Mouse (Mus musculus): ENCODE results near the gene Mmd2. TPM values are rescaled to one million over a fixed set of nuclear protein-coding genes. Genes with fewer than 3 reads are reported as not detected.

The Mmd2 gene
- polyA plus RNA-seq (2014; fragmentation: Nextera tagmentation; extraction: Ambion mirVana), result 2.0 and 2.6 TPM in 2 replicates

- WGBS, result 3% methylated on average over 38 of the region's 42 CpGs
- H3K27me3 ChIP-seq (ENCODE audit: control insufficient read depth, insufficient read depth, low read length), result no peaks in the 10 kb centered on the region
- no peaks in the 10 kb centered on the region for H3K4me1 ChIP-seq (ENCODE audit: control insufficient read depth, insufficient read depth, low read length)
- peak within 1 kb of the TSS; percentile 70 for H3K4me2 ChIP-seq (replicated peaks; ENCODE audit: low read depth, low read length)
- no peaks in the 10 kb centered on the region for H3K36me3 ChIP-seq (ENCODE audit: control insufficient read depth, insufficient read depth, low read length)
- peak within 1 kb of the TSS; percentile 22; the same call in 1 of the 2 replicates for H3K9ac ChIP-seq (replicated peaks; ENCODE audit: low read depth, low read length)
- H3K4me3 ChIP-seq (ENCODE audit: low read depth, low read length), result peak within 1 kb of the TSS; percentile 35
- H3K9me3 ChIP-seq (ENCODE audit: control insufficient read depth, low read depth, low read length), result no peaks in the 10 kb centered on the region
- ATAC-seq (ENCODE audit: insufficient number of reproducible peaks, insufficient read depth, low FRiP score, low read depth), result peak; percentile 56
- H3K27ac ChIP-seq (ENCODE audit: low read length), result no peak within 1 kb of the TSS
Measured at GRCm38 (mm10) chr5:142608259-142608988, at the start of gene Mmd2. TSS of gene Mmd2 (minus strand) at chr5:142608800.

GRCm38 (mm10) chr5:142652266-142652665 is 43.7 kb upstream of the Mmd2 start:
- Histone ChIP-seq H3K9me3 (ENCODE audit: control insufficient read depth, low read depth, low read length) (no peaks in the 10 kb centered on the region), H3K4me3 (ENCODE audit: low read depth, low read length) (no peak overlapping the region), H3K4me2 (replicated peaks; ENCODE audit: low read depth, low read length) (no peak overlapping the region), H3K36me3 (ENCODE audit: control insufficient read depth, insufficient read depth, low read length) (peaks cover 20% of the 10 kb centered on the region), H3K27ac (ENCODE audit: low read length) (no peak overlapping the region), H3K9ac (replicated peaks; ENCODE audit: low read depth, low read length) (no peak overlapping the region), H3K4me1 (ENCODE audit: control insufficient read depth, insufficient read depth, low read length) (peaks cover 5% of the 10 kb centered on the region; the same call in 1 of the 2 replicates), H3K27me3 (ENCODE audit: control insufficient read depth, insufficient read depth, low read length) (no peaks in the 10 kb centered on the region)
- no peak for ATAC-seq (ENCODE audit: insufficient number of reproducible peaks, insufficient read depth, low FRiP score, low read depth)
- 79% methylated on average over 4 of the region's 4 CpGs for WGBS

- 58% methylated on average over 6 of the region's 6 CpGs for WGBS
- H3K4me1 ChIP-seq (ENCODE audit: control insufficient read depth, insufficient read depth, low read length), result peaks cover 5% of the 10 kb centered on the region; the same call in 1 of the 2 replicates
- ATAC-seq (ENCODE audit: insufficient number of reproducible peaks, insufficient read depth, low FRiP score, low read depth), result peak; percentile 68
Measured at GRCm38 (mm10) chr5:142650794-142651497, 42.3 kb upstream of the Mmd2 start.

GRCm38 (mm10) chr5:142650390-142650789 is 41.8 kb upstream of the Mmd2 start:
- no peak overlapping the region for H3K27ac ChIP-seq (ENCODE audit: low read length)

More at GRCm38 (mm10) chr5:142650794-142651497, 42.3 kb upstream of the Mmd2 start:
- no peaks in the 10 kb centered on the region for H3K27me3 ChIP-seq (ENCODE audit: control insufficient read depth, insufficient read depth, low read length)
- H3K36me3 ChIP-seq (ENCODE audit: control insufficient read depth, insufficient read depth, low read length), result peaks cover 13% of the 10 kb centered on the region
- no peaks in the 10 kb centered on the region for H3K9me3 ChIP-seq (ENCODE audit: control insufficient read depth, low read depth, low read length)
- H3K27ac ChIP-seq (ENCODE audit: low read length), result no peak overlapping the region
- no peak overlapping the region for H3K4me2 ChIP-seq (replicated peaks; ENCODE audit: low read depth, low read length)
- no peak overlapping the region for H3K4me3 ChIP-seq (ENCODE audit: low read depth, low read length)
- H3K9ac ChIP-seq (replicated peaks; ENCODE audit: low read depth, low read length), result no peak overlapping the region

GRCm38 (mm10) chr5:142649460-142650050 is 41.0 kb upstream of the Mmd2 start:
- Histone ChIP-seq H3K27ac (ENCODE audit: low read length) (no peak overlapping the region), H3K9me3 (ENCODE audit: control insufficient read depth, low read depth, low read length) (no peaks in the 10 kb centered on the region), H3K4me2 (replicated peaks; ENCODE audit: low read depth, low read length) (no peak overlapping the region), H3K4me1 (ENCODE audit: control insufficient read depth, insufficient read depth, low read length) (peaks cover 5% of the 10 kb centered on the region; the same call in 1 of the 2 replicates), H3K36me3 (ENCODE audit: control insufficient read depth, insufficient read depth, low read length) (peaks cover 5% of the 10 kb centered on the region; the same call in 1 of the 2 replicates), H3K27me3 (ENCODE audit: control insufficient read depth, insufficient read depth, low read length) (no peaks in the 10 kb centered on the region), H3K4me3 (ENCODE audit: low read depth, low read length) (no peak overlapping the region), H3K9ac (replicated peaks; ENCODE audit: low read depth, low read length) (no peak overlapping the region)
- WGBS, result 87% methylated on average over 4 of the region's 4 CpGs
- ATAC-seq (ENCODE audit: insufficient number of reproducible peaks, insufficient read depth, low FRiP score, low read depth), result no peak

More at GRCm38 (mm10) chr5:142650390-142650789, 41.8 kb upstream of the Mmd2 start:
- Histone ChIP-seq H3K4me2 (replicated peaks; ENCODE audit: low read depth, low read length) (no peak overlapping the region), H3K27me3 (ENCODE audit: control insufficient read depth, insufficient read depth, low read length) (no peaks in the 10 kb centered on the region), H3K4me3 (ENCODE audit: low read depth, low read length) (no peak overlapping the region), H3K4me1 (ENCODE audit: control insufficient read depth, insufficient read depth, low read length) (peaks cover 5% of the 10 kb centered on the region; the same call in 1 of the 2 replicates), H3K36me3 (ENCODE audit: control insufficient read depth, insufficient read depth, low read length) (peaks cover 9% of the 10 kb centered on the region), H3K9me3 (ENCODE audit: control insufficient read depth, low read depth, low read length) (no peaks in the 10 kb centered on the region), H3K9ac (replicated peaks; ENCODE audit: low read depth, low read length) (no peak overlapping the region)
- WGBS, result 46% methylated on average over 3 of the region's 3 CpGs
- no peak for ATAC-seq (ENCODE audit: insufficient number of reproducible peaks, insufficient read depth, low FRiP score, low read depth)

GRCm38 (mm10) chr5:142648162-142648561 is 39.6 kb upstream of the Mmd2 start:
- Histone ChIP-seq H3K4me2 (replicated peaks; ENCODE audit: low read depth, low read length) (no peak overlapping the region), H3K4me1 (ENCODE audit: control insufficient read depth, insufficient read depth, low read length) (peaks cover 5% of the 10 kb centered on the region; the same call in 1 of the 2 replicates), H3K27me3 (ENCODE audit: control insufficient read depth, insufficient read depth, low read length) (no peaks in the 10 kb centered on the region), H3K9me3 (ENCODE audit: control insufficient read depth, low read depth, low read length) (no peaks in the 10 kb centered on the region), H3K36me3 (ENCODE audit: control insufficient read depth, insufficient read depth, low read length) (peaks cover 5% of the 10 kb centered on the region; the same call in 1 of the 2 replicates), H3K27ac (ENCODE audit: low read length) (no peak overlapping the region), H3K4me3 (ENCODE audit: low read depth, low read length) (no peak overlapping the region), H3K9ac (replicated peaks; ENCODE audit: low read depth, low read length) (no peak overlapping the region)
- WGBS, result 81% methylated on average over 7 of the region's 7 CpGs
- no peak for ATAC-seq (ENCODE audit: insufficient number of reproducible peaks, insufficient read depth, low FRiP score, low read depth)

- Histone ChIP-seq H3K9ac (replicated peaks; ENCODE audit: low read depth, low read length) (no peak overlapping the region), H3K4me3 (ENCODE audit: low read depth, low read length) (no peak overlapping the region), H3K36me3 (ENCODE audit: control insufficient read depth, insufficient read depth, low read length) (peaks cover 16% of the 10 kb centered on the region), H3K27ac (ENCODE audit: low read length) (no peak overlapping the region), H3K4me1 (ENCODE audit: control insufficient read depth, insufficient read depth, low read length) (no peaks in the 10 kb centered on the region), H3K27me3 (ENCODE audit: control insufficient read depth, insufficient read depth, low read length) (no peaks in the 10 kb centered on the region), H3K9me3 (ENCODE audit: control insufficient read depth, low read depth, low read length) (no peaks in the 10 kb centered on the region), H3K4me2 (replicated peaks; ENCODE audit: low read depth, low read length) (no peak overlapping the region)
- WGBS, result 82% methylated on average over 6 of the region's 6 CpGs
- no peak for ATAC-seq (ENCODE audit: insufficient number of reproducible peaks, insufficient read depth, low FRiP score, low read depth)
Measured at GRCm38 (mm10) chr5:142641331-142642051, 32.9 kb upstream of the Mmd2 start.

GRCm38 (mm10) chr5:142640088-142640487 is 31.5 kb upstream of the Mmd2 start:
- Histone ChIP-seq H3K4me1 (ENCODE audit: control insufficient read depth, insufficient read depth, low read length) (no peaks in the 10 kb centered on the region), H3K36me3 (ENCODE audit: control insufficient read depth, insufficient read depth, low read length) (peaks cover 16% of the 10 kb centered on the region), H3K4me3 (ENCODE audit: low read depth, low read length) (no peak overlapping the region), H3K27ac (ENCODE audit: low read length) (no peak overlapping the region), H3K4me2 (replicated peaks; ENCODE audit: low read depth, low read length) (no peak overlapping the region), H3K27me3 (ENCODE audit: control insufficient read depth, insufficient read depth, low read length) (no peaks in the 10 kb centered on the region), H3K9ac (replicated peaks; ENCODE audit: low read depth, low read length) (no peak overlapping the region), H3K9me3 (ENCODE audit: control insufficient read depth, low read depth, low read length) (no peaks in the 10 kb centered on the region)
- no peak for ATAC-seq (ENCODE audit: insufficient number of reproducible peaks, insufficient read depth, low FRiP score, low read depth)
- 79% methylated on average over 5 of the region's 5 CpGs for WGBS
